Mouse (Mus musculus): Measurements from ENCODE around the gene Mettl21a. TPM values are rescaled to one million over a fixed set of nuclear protein-coding genes. Genes with fewer than 3 reads are reported as not detected.

Mettl21a gene
- total and polyA plus RNA-seq, 3 experiments = 18.4 to 38.8 (median 25.7) TPM

- in situ Hi-C loops (cut with MboI; ENCODE audit: low pct_ligation_motif_present, low pct_unique_long_range_greater_than_20kb, low sequenced_read_pairs) (loop anchor here (5.0 kb wide), 1 partner anchor 82 kb away; no protein-coding TSS in a partner anchor), dilution Hi-C loops (cut with MboI; ENCODE audit: extremely low pct_ligation_motif_present, extremely low pct_unique_long_range_greater_than_20kb, low sequenced_read_pairs) (no loop called here)
- Histone ChIP-seq H3K27me3 (replicated peaks) (no peaks in the 10 kb centered on the region), H3K4me1 (ENCODE audit: control insufficient read depth in 1 of 2, insufficient read depth in 2 of 2) (peaks cover 16 to 49% of the 10 kb centered on the region in 2 experiments), H3K9me3 (replicated peaks; ENCODE audit: low read length) (no peaks in the 10 kb centered on the region), H3K36me3 (replicated peaks in 1 of 2; ENCODE audit: control insufficient read depth in 1 of 2, insufficient read depth in 1 of 2, low read length in 1 of 2) (peaks cover 4 to 25% of the 10 kb centered on the region in 2 experiments), H3K4me2 (ENCODE audit: insufficient read depth, low read depth, poor library complexity, severe bottlenecking) (peak overlapping the region; percentile 97), H3K79me2 (replicated peaks; ENCODE audit: control insufficient read depth, extremely low read depth, insufficient read depth, poor library complexity, severe bottlenecking) (no peaks in the 10 kb centered on the region; the same call in none of the 2 replicates), H3K27ac (ENCODE audit: insufficient read depth, low read depth) (peak overlapping the region; percentile 97), H3K9ac (ENCODE audit: insufficient read depth, low read depth) (peak overlapping the region; percentile 96), H3K4me3 (replicated peaks in 1 of 3; ENCODE audit: low read depth in 2 of 3, low read length in 2 of 3, poor library complexity in 1 of 3) (peak overlapping the region; percentile 88 to 91 (median 89))
- peak; percentile 84 for DNase-seq (ENCODE audit: extremely low read depth)
- TF ChIP-seq USF1 (IDR thresholded peaks at IDR 0.05; ENCODE audit: low read depth, low read length) = no peak
- TF ChIP-seq BHLHE40 (IDR thresholded peaks at IDR 0.05; ENCODE audit: low read depth, low read length) = peak; percentile 87
- TF ChIP-seq JUND (conservative IDR thresholded peaks at IDR 0.05; ENCODE audit: low read depth, low read length) = peak; percentile 53
- peak; percentile 52; the same call in 1 of the 2 replicates for TF ChIP-seq TCF12 (IDR thresholded peaks at IDR 0.05; ENCODE audit: low read depth, low read length)
- peak; percentile 11; the same call in 1 of the 2 replicates for TF ChIP-seq ELF1 (IDR thresholded peaks at IDR 0.05; ENCODE audit: low read depth, low read length)
- peak; percentile 76; the same call in 1 of the 2 replicates for TF ChIP-seq RCOR1 (conservative IDR thresholded peaks at IDR 0.05; ENCODE audit: low read depth, low read length)
- no peak for TF ChIP-seq MYC (IDR thresholded peaks at IDR 0.05; ENCODE audit: low read depth, low read length)
- peak; percentile 65; the same call in 1 of the 2 replicates for TF ChIP-seq CHD2 (IDR thresholded peaks at IDR 0.05; ENCODE audit: low read length)
- TF ChIP-seq ZMIZ1 (IDR thresholded peaks at IDR 0.05; ENCODE audit: low read depth, low read length) = no peak
- 0 out of 2 replicates have a peak, but pooled peaks have one; percentile 12 for TF ChIP-seq CHD1 (IDR thresholded peaks at IDR 0.05; ENCODE audit: low read depth, low read length)
- no peak for TF ChIP-seq POLR2A (IDR thresholded peaks at IDR 0.05; ENCODE audit: low read depth, low read length)
- TF ChIP-seq NRF1 (IDR thresholded peaks at IDR 0.05; ENCODE audit: low read depth, low read length) = no peak
- no peak for TF ChIP-seq CTCF (conservative IDR thresholded peaks at IDR 0.05 in 1 of 2, IDR thresholded peaks at IDR 0.05 in 1 of 2; ENCODE audit: low read depth in 2 of 2, low read length in 2 of 2)
- TF ChIP-seq MAZ (IDR thresholded peaks at IDR 0.05; ENCODE audit: low read depth, low read length) = no peak
- no peak for TF ChIP-seq GABPA (IDR thresholded peaks at IDR 0.05; ENCODE audit: insufficient replicate concordance, low read depth, low read length)
- no peak for TF ChIP-seq HCFC1 (IDR thresholded peaks at IDR 0.05; ENCODE audit: low read depth, low read length)
- peak; percentile 71 for TF ChIP-seq ZNF384 (IDR thresholded peaks at IDR 0.05; ENCODE audit: low read depth, low read length)
- TF ChIP-seq KAT2A (IDR thresholded peaks at IDR 0.05; ENCODE audit: insufficient replicate concordance, low read length) = 0 out of 2 replicates have a peak, but pooled peaks have one; percentile 34
- TF ChIP-seq MAFK (IDR thresholded peaks at IDR 0.05; ENCODE audit: insufficient replicate concordance, low read length) = peak; percentile 64; the same call in 1 of the 2 replicates
- peak; percentile 58; the same call in 1 of the 2 replicates for TF ChIP-seq SIN3A (IDR thresholded peaks at IDR 0.05; ENCODE audit: low read length)
- TF ChIP-seq SMC3 (IDR thresholded peaks at IDR 0.05; ENCODE audit: low read depth, low read length) = no peak
- peak; percentile 68 for TF ChIP-seq IRF4 (IDR thresholded peaks at IDR 0.05; ENCODE audit: low read depth, low read length)
- TF ChIP-seq UBTF (IDR thresholded peaks at IDR 0.05; ENCODE audit: low read depth, low read length) = no peak
- TF ChIP-seq EP300 (IDR thresholded peaks at IDR 0.05; ENCODE audit: low read length) = peak; percentile 72
- TF ChIP-seq PAX5 (IDR thresholded peaks at IDR 0.05; ENCODE audit: low read length) = no peak
- TF ChIP-seq ZC3H11A (IDR thresholded peaks at IDR 0.05; ENCODE audit: low read depth, low read length) = no peak
- no peak for TF ChIP-seq NELFE (IDR thresholded peaks at IDR 0.05; ENCODE audit: low read depth, low read length)
- no peak for TF ChIP-seq ZKSCAN1 (IDR thresholded peaks at IDR 0.05; ENCODE audit: borderline replicate concordance, low read depth, low read length)
- no peak for TF ChIP-seq E2F4 (IDR thresholded peaks at IDR 0.05; ENCODE audit: insufficient replicate concordance, low read depth, low read length)
- TF ChIP-seq USF2 (conservative IDR thresholded peaks at IDR 0.05; ENCODE audit: low read depth, low read length) = no peak
- TF ChIP-seq POLR2AphosphoS2 (IDR thresholded peaks at IDR 0.05; ENCODE audit: low read depth, low read length) = 0 out of 2 replicates have a peak, but pooled peaks have one; percentile 20
- peak; percentile 75 for TF ChIP-seq JUN (IDR thresholded peaks at IDR 0.05; ENCODE audit: insufficient read depth, low read depth, low read length)
- peak; percentile 58 for TF ChIP-seq MXI1 (IDR thresholded peaks at IDR 0.05; ENCODE audit: low read depth, low read length)
- TF ChIP-seq ETS1 (conservative IDR thresholded peaks at IDR 0.05; ENCODE audit: low read depth, low read length) = peak; percentile 91
- 0 out of 2 replicates have a peak, but pooled peaks have one; percentile 57 for TF ChIP-seq TBP (conservative IDR thresholded peaks at IDR 0.05; ENCODE audit: low read depth, low read length)
- TF ChIP-seq RAD21 (IDR thresholded peaks at IDR 0.05; ENCODE audit: low read depth, low read length) = no peak
- TF ChIP-seq MEF2A (IDR thresholded peaks at IDR 0.05; ENCODE audit: borderline replicate concordance, low read depth, low read length) = no peak; the same call in 1 of the 2 replicates
- no peak; the same call in 1 of the 2 replicates for TF ChIP-seq MAX (IDR thresholded peaks at IDR 0.05; ENCODE audit: low read length)
Measured at GRCm38 (mm10) chr1:64615531-64615991, 1.5 kb downstream of the Mettl21a start.

Data from CH12.LX (cell line).